Mouse (Mus musculus) NIH3T3 (cell line): ENCODE measurements around the gene Cnbp.

ENCODE experiments used
- DNase-seq: peaks from one replicate; pipeline ENCODE4 v3.0.0-alpha.2; 2012; ENCODE audit warnings: low read depth

Cnbp gene

GRCm38 (mm10) chr6:87806028-87806427 is 44.9 kb downstream of the Cnbp start:
- no peak for DNase-seq

- no peak for DNase-seq
Measured at GRCm38 (mm10) chr6:87805448-87805847, 45.5 kb downstream of the Cnbp start.

- DNase-seq = no peak
Measured at GRCm38 (mm10) chr6:87804886-87805285, 46.0 kb downstream of the Cnbp start.

- DNase-seq = no peak
Measured at GRCm38 (mm10) chr6:87804036-87804435, 46.9 kb downstream of the Cnbp start.

GRCm38 (mm10) chr6:87802462-87802861 is 48.4 kb downstream of the Cnbp start:
- DNase-seq = no peak

GRCm38 (mm10) chr6:87799576-87799975 is 51.3 kb downstream of the Cnbp start:
- DNase-seq = no peak

- DNase-seq = no peak
Measured at GRCm38 (mm10) chr6:87797321-87797720, 53.6 kb downstream of the Cnbp start.

GRCm38 (mm10) chr6:87796251-87796880 is 54.5 kb downstream of the Cnbp start:
- DNase-seq = no peak

- DNase-seq = no peak
Measured at GRCm38 (mm10) chr6:87795385-87796150, 55.3 kb downstream of the Cnbp start.

GRCm38 (mm10) chr6:87793821-87794510 is 56.9 kb downstream of the Cnbp start:
- no peak for DNase-seq
